Mouse (Mus musculus) left cerebral cortex, adult 8-10 months (tissue): ENCODE results near the gene Zmynd15. TPM values are rescaled to one million over a fixed set of nuclear protein-coding genes. Genes with fewer than 3 reads are reported as not detected.
A peak's percentile ranks its signal among the peaks of the same experiment; 100 is the strongest.
"Not testable (repeated sequence)": the region's sequence is repeated elsewhere in the genome, so short reads cannot be mapped to it uniquely, and the experiment has no call there.

Experiments
- DNase-seq, 2 experiments: peaks; one replicate each; pipeline ENCODE4 v3.0.0; 2022; ENCODE audit warnings: low spot score in 2 of 2
- total RNA-seq, 4 experiments: library from RNA; stranded (reverse); gene quantifications; 2 replicates each; pipeline ENCODE4 v1.2.4; 2022

The Zmynd15 gene
- total RNA-seq, 4 experiments from 2014 or later: 0.11 to 0.79 (median 0.46) TPM

DNA sequence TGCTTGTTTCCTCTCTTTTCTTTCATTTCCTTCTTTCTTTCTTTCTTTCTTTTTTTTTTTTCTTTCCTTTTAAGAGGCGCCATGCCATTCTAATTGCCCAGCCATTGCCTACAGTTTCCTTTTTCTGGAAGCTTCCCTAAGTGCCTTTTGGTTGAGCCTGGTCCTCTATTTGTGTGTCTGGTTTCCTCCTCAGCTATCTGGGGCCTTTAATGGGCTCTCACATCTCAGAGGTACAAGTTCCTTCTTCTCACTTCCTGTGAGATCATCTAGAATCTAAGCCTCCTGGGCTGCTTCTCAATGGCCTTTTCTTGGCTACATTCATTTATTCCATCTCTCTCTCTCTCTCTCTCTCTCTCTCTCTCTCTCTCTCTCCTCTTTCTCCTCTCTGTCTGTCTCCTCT, 11.9 kb upstream of the Zmynd15 start:
- DNase-seq: no peak

DNA sequence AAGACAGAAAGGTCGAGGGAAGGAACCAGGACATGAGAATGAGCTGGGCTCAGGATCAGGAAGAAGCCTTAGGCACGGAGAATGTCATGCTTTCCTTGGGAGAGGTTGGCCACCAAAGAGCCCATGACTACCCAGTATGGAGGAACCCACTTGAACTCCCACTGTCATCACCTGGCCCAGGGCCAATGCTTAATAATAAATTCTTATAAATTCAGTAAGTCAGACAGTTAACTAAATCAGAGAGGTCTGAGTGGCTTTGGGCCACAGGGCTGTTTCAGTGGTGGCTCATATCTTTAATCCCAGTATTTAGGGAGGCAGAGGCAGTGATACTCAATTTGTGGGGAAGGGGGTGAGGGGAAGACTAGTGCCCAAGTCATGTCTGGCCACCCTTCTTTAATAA, 8.3 kb upstream of the Zmynd15 start:
- DNase-seq: no peak

DNA sequence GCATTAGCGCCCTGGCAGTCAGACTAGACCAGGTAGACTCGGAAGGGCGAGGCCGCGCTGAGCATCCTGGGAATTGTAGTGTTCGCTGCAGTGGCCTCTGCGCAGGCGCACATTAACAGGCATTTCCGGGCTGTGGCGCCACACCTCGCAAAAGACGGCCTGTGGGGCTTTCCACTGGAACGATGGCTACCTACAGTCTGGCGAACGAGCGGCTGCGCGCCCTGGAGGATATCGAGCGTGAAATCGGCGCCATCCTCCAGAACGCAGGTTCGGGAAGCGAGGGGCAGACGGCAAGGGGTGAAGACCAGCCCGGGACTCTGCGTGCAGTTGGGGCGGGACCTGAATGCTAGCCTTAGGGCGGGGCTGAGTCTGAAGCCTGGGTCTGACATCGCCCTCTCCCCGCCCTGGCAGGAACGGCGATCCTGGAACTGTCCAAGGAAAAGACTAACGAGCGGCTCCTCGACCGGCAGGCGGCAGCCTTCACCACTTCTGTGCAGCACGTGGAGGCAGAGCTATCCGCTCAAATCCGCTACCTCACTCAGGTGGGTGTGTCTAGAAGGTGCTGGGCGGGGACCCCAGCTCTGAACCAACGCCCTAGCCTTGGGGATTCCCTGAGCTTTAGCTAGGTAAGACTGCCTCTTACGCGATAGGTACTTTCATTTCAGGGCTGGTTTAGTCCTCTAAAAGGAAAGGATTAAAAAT, 7.3 kb upstream of the Zmynd15 start, which contains the start of gene Med11:
TSS of gene Med11 (plus strand) at position 123 of the 702 bp plus-strand sequence.
- peak; percentile 93 for DNase-seq

DNA sequence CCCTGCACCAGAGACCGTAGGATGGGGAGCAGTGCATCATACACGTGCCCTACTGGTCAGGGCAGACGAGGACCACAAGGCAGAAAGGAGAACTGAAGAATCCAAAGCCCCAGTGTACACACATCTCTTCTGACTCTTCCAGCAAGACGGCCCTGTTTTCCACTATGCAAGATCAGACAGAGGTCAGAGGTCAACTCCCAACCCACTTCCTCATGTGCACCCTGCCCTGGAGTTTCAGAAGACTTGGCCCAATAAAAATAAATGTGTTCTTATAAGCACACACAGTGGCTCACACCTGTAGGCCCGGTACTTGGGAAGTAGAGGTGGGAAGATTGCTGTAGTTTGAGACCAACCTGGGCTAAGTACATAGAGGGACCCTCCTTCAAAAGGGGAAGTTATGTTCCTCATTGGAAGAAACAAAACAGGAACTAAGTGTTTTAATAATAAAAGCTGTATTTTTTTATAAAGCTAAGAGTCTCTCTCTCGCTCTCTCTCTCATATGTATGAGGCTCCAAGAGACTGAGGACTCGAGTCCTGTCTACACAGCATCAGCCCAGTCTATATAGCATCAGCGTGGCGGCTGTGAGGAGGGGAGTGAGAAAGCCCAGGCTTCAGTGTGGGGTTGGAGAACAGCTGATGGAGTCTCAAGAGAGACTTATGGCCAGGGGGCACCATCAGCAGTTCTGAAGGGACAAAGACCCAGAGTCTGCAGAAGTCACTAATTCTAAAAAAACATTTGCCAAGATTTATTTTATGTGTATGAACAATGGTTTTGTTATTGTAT, 5.8 kb upstream of the Zmynd15 start:
- DNase-seq: no peak

DNA sequence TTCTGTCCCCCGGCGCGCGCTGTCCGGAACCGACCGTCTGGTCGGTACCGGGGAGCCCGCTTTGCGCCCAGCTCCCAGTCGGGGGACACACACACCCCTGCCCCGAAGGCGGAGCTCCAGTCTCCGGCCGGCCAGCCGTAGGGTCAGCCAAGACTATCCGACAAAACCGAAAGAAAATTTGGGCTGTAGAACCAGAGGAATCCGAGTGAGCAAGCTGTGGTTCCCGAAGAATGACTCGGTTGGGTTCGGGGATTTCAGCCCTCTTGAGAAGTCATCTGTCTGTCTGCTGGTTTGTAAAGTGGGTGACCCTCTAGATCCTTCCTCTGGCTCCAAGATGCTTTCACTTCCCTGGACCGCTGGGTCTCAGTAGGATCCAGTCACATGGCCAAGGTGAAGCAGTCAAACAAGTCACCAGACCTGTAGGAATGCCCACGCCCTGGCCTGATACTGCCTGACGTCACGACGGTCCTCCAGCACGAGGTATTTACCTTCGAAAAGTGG, 418 bp downstream of the Zmynd15 start, which contains the start of gene Cxcl16:
TSS of gene Cxcl16 (minus strand) at position 384 of the 501 bp plus-strand sequence.
- DNase-seq: no peak

DNA sequence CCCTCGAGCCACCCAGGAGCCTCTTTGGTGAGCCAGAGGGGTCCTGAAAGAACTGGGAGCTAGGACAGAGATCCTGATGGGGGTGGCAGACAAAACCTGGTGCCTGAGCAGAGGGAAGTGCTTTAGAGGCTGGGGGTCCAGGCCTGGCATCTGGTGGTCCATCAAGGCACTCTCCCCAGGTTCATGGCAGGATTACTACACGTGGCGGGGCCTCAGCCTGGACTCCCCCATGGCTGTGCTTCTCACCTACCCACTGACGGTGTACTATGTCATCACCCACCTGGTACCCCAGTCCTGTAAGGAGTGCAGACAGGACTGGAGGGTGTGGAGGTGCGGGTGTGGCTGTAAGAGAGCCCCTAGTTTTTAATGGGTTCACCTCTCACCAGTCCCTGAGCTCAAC, 4.7 kb downstream of the Zmynd15 start:
- no peak for DNase-seq

DNA sequence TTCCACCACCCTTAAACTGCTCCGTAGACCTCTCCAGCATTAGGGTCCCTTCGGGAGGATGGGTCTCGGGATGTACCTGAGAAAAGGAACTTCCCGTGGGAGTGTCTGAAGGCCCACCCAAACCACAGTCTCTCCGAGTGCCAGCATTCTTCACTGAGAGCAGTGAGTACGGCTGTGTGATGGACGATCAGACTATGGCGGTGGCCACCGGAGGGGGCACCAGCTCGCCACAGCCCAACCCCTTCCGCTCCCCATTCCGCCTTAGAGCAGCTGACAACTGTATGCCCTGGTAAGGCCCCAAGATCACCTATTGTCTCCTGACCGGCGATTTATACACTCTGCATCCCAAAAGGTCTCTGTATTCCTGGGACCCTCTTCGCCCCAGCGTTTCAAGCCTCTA, 6.0 kb downstream of the Zmynd15 start:
- no peak for DNase-seq

DNA sequence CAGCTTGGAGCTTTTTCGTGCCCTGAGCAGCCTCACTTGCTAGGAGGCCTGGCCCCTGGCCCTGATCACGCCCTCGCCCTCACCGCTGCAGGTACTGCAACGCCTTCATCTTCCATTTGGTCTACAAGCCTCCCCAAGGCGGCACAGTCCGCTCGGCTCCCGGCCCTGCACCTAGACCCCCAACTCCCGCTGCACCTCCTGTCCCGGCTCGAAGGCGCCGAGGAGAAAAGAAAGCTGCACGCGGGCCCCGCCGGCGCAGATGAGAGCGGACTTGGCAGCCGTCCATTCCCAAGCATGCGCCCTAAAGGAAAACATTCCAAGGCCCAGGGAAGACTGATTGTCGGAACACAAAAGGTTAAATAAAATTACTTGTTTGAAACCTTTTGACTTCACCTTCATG, 6.6 kb downstream of the Zmynd15 start:
- DNase-seq: no peak

DNA sequence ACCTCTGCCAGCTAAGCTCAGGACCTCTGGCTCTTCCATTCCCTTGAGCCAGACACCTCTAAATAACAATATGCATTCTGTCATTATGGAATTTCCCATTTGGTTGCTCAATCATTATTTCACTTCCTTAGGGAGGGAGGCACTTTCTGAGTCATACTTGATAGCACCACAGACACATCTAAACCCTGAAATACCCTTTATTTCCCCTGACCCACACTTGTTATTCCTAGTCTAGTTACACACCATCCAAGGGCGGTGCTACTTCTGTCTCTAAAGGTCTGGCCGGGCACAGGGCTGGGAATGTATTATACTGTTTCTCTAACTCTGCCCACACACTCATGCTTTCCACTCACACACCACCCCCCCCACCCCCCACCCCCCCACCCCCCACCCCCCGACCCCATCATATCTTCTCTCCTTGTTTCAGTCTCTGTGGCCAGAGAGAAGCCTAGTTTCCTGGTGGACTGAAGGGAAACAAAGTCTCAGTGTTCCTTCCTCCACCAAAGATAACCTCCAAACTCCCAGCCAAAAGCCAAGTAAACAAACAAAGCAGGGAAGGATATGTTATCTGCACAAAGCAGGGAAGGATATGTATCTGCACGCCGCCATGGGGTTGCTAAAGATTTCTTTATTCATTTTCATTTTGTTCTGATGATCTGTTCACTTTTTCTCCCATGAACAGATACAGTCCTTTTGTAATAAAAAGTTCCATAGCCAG, 8.8 kb downstream of the Zmynd15 start:
- no peak for DNase-seq

DNA sequence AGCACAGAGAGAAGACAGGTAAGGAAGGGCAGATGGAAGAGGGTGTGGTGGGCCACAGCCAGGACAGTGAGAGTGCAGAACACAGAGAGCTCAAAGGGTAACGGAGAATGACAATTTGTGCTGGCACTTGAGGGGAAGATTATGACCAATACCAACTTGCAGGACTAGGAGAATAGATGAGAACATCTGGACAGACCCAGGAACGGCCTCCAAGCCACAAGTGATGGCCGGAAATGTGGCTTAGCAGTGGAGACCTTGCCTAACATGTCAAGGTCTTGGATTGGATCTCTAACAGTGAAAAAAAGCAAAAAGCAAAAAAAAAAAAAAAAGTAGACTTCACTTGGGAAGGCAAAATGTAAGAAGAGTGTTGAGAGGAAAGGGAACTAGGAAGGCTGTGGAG, 10.5 kb downstream of the Zmynd15 start:
- no peak for DNase-seq

DNA sequence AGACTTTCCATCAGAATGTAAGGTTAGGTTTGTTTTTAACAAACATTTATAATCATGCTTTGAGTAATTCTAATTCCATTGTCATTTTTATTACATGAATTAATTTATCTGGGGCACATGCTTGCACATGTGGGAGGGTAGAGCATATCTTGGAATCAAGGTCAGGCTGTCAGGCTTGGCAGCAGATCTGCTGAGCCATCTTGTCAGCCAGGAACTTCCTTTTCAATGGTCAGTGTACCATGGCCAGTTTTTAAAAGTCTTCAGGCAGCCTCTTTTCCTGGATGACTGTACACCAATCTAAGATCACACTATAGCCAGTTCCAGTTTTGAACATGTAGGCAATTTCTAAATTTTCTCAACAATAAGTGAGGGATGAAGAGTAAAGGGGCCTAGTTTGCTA, 13.5 kb downstream of the Zmynd15 start:
- DNase-seq: no peak

DNA sequence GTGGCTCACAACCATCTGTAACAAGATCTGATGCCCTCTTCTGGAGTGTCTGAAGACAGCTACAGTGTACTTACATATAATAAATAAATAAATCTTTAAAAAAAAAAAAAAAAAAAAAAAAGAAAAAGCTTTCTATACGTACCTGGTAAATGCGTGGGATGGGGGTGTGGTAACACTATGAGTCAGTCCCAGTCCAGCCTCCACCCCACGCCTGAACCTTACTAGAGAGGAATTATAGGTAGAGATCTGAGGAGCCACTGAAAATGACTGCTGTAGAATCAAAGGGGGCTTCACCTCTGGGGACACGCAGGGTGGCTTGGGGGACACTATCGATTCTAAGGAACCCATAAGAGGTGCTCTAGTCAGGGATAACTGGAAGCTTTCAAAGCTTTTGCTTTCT, 14.1 kb downstream of the Zmynd15 start:
- not testable (repeated sequence) for DNase-seq

DNA sequence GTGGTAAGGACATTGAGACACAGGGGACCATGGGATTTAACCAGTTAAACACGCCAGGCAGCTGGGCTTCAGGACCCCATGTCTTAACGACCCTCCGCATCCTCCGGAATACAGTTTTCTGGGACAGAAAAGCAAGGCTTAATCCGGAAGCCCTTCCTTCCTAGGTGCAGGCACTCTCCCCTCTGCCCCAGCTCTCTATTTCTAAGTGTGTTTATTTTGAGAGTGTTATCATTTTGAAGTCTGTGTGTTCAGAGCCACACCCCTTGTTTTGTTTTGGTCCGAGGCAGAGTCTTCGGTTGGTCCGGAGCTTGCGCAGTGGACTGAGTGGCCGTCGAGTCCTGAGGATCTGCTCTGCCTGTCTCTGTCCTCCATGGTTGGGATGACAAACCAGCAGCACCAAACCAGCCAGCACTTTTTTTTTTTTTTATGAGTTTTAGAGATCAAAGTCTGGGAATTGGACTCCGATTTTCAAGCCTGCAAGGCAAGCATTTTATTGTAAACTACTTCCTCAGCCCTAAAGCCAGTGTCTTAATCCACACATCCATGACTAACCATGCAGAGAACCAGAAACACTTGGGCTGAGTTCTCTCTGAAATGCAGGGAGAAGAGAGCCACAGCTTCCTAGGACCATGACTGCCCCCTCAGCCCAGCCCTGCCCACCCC, 15.8 kb downstream of the Zmynd15 start:
- no peak for DNase-seq

DNA sequence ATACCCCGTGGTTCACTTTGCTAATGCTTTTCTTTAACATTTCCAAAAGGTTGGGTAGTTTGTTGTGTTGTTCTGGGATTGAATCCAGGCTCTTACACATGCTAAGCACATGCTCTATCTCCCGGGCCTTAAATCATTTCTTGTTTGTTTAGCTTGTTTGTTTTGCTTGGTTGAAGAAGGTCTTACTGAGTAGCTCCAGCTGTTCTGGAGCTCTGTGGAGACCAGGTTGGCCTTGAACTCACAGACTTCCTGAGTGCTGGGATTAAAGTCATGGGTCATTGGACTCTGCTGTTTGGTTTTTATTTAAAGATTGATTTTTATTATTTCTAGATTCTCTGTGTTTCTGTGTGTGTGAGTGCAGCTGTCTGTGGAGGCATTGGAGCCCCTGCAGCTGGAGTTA, 26.3 kb downstream of the Zmynd15 start:
- DNase-seq: no peak

DNA sequence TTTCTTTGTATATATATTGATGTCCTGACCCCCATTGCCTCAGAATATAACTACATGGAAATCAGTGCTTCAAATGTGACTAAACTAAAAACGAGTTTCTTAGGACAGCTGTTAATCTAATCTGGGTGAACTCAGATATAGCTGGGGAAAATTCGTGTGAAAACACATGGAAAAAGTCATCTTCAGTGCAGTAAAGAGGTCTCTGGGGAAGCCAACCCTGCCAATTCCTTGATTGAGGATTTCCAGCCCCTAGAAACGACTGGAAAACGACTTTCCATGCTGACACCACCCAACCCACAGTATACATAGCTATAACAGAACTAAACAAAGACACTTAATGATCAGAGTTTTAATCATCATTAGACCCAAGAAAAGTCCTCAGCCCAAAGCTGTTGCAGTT, 28.6 kb downstream of the Zmynd15 start:
- no peak for DNase-seq

DNA sequence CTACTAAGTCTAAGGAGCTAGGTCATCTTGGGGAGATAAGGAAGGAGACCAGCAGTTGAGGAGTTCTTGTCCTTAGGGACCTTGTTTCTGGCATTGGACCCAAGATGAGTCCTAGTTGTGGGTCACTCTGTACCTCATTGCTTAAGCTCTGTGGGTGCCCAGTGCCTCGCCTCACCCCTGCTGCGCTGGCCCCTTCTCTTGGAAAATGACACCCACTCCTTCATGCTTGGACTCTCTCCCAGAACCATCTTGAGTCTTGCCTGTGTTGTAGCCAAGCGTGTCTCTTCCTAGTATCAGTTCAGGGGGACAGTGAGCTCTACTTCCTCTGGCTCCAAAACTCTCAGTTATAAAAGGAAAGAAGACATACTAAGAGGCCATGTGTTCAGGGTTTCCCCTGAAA, 29.9 kb downstream of the Zmynd15 start:
- no peak for DNase-seq

DNA sequence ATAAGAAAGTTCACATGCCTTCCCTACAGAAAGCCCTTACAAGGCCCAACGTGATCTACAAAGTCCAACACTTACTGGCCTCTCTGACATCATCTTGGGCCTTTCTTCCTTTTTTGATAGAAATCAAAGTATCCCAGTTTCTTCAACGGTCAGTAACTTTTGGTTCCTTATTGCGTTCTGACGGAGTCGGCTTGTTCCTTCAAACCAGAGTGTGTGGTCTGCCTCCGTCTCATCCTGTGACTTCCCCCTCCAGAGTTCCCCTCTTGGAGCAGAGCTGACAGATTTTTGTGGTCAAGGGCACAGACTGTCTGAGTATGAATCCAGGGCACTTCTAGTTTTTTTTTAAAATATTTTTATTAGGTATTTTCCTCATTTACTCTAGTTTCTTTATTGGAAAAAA, 30.5 kb downstream of the Zmynd15 start:
- DNase-seq: no peak

DNA sequence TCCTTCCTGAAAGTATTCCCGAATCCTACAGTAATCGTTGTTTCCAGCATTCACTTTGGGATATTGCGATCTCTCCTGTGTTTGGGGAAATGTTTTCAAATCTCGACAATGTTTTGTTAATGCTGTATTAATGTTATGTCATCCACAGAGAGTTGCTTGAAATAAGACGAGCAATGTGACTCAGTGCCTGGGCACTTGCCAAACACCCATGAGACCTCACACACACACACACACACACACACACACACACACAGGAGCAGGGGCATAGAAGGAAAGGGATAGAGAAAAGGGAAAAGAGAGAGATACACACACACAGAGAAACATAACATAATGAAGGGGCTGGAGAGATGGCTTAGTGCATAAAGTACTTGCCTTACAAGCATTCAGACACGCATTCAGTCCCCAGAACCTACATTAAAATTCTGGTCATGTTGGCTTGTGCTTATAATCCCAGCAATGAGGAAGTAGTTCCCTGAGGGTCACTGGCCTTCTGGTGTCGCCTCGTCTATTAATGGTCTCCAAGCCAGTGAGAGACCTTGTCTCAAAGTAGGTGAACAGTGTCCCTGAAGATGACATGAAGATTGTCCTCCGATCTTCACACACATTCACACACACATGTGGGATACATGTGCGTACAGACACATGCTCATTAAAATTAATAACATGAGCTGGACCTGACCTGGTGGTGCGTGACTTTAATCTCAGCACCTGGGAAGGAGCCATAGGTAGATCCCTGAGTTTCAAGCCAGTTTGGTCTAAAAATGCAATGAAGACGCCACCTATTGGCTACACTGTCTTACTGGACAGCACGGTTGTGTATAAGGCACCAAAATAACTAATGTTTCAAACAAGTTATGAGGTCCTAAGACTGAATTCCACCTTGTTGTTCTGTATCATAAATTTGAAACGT, 40.6 kb downstream of the Zmynd15 start:
- no peak for DNase-seq

DNA sequence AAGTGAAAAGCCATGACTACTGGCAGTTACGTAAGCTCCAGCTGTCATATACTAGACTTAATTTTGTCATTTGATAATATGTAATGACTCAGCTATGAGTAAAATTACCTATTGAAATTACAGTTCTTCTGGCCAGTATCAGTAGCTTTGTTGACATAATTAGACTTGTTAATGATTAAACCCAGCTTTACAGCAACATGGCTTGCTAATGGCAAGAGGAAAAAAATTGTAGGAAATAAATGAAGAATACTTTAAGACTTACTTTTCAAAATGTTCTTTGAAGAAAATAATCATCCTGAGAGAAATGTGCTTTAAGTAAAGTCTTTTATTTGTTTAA, 41.2 kb downstream of the Zmynd15 start:
- no peak for DNase-seq

DNA sequence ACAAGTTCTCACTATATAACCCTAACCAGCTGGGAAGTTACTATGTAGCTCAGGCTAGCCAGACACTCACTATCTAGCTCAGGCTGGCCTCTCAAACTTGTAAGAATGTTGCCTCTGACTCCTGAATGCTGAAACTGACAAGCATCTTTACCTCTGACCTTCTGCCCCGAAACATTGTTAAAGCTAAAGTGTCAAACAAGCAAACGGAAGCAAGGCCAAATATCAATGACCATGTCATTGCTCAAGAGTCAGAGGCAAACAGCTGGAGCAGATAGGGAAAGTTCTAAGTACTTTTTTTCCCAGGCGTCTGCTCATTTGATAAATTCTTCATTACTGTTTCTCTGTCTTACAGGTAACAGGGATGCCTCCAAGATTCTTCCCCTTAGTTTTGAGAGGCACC, 42.8 kb downstream of the Zmynd15 start:
- no peak for DNase-seq

DNA sequence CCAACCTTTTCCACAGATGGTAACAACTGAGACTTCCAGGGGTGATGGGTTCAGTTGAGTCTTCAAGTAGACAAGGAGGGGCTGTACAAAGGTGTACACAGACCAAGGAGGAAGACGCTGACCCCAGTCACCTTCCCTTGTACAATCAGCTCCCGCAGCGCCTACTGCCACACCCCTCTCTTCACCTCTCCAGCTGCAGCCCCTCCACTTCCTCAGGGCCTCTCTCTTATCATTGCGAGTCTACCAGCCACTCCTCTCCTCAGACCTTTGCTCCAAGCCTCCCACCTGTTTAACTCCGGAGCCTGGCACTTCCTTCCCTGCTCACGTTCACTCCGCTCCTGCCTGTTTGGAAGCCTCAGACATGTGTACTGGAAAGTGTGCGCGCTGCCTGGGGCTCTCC, 45.7 kb downstream of the Zmynd15 start, which contains the start of gene Tm4sf5:
TSS of gene Tm4sf5 (plus strand) at position 275 of the 400 bp plus-strand sequence.
- no peak for DNase-seq
